In the genomic region with DNA sequence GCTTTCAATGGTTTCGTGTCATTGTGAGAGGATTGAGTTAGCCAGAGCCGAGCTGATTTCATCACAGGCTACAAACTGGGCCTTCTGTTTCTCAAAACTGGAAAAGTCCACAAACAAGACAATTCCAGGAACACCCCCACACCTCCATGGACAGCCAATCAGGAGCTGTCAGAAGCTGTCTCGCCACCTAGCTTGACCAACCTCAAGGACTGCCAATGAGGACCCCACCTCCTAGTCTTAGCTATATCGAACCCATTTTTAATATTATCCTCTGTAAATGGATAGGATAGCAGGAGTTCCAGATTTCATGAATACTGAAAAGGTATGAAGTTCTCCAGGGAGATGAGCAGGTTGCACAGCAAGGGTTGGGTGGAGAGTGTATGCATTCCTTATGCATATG, we compare ENCODE assay signal across 35 mouse cellular contexts.
"Had no signal": no experiment of that assay in that cellular context is flagged by ENCODE, and none has a peak within 500 bp of the region (broad histone marks: within the 10 kb centered on the region; RNA-seq: fewer than 3 reads in every experiment).

No protein-coding gene starts in this region.

- ATAC-seq: hindbrain, embryonic 16.5 days; hindbrain, postnatal 0 days; inflammation-experienced regulatory T-cells, adult 6 months; intestine, embryonic 15.5 days; intestine, embryonic 16.5 days; intestine, postnatal 0 days had no signal

- H3K27me3 ChIP-seq: heart, embryonic 12.5 days; heart, embryonic 13.5 days; heart, embryonic 15.5 days; hindbrain, embryonic 12.5 days; hindbrain, embryonic 13.5 days; hindbrain, embryonic 15.5 days; intestine, embryonic 15.5 days; kidney, embryonic 15.5 days had no signal

- H3K4me2 ChIP-seq: heart, embryonic 11.5 days; heart, embryonic 12.5 days; heart, embryonic 13.5 days; heart, embryonic 15.5 days; hindbrain, embryonic 12.5 days; hindbrain, embryonic 13.5 days; hindbrain, embryonic 14.5 days; hindbrain, embryonic 15.5 days; intestine, embryonic 15.5 days; kidney, embryonic 15.5 days had no signal

- H3K9me3 ChIP-seq: heart, embryonic 10.5 days; heart, embryonic 12.5 days; heart, embryonic 13.5 days; heart, embryonic 15.5 days; hindbrain, embryonic 10.5 days; hindbrain, embryonic 12.5 days; hindbrain, embryonic 13.5 days; hindbrain, embryonic 15.5 days; intestine, embryonic 15.5 days; kidney, embryonic 15.5 days had no signal

- H3K9ac ChIP-seq: heart, embryonic 12.5 days; heart, embryonic 13.5 days; heart, embryonic 15.5 days; hindbrain, embryonic 12.5 days; hindbrain, embryonic 13.5 days; hindbrain, embryonic 14.5 days; hindbrain, embryonic 15.5 days; intestine, embryonic 15.5 days; kidney, embryonic 15.5 days had no signal

- DNase-seq: heart, postnatal 10 days; heart, postnatal 14 days; heart, postnatal 4 days; kidney, adult 11 months; kidney, adult 18-20 months; kidney, adult 2 months; kidney, adult 8-10 months; kidney, adult 9 months; kidney, postnatal 10 days; kidney, postnatal 14 days; kidney, postnatal 25 days; kidney, postnatal 36 days; kidney, postnatal 4 days; layer of hippocampus, adult 9-11 months; layer of hippocampus, postnatal 36 days had no signal

- H3K27ac ChIP-seq: heart, embryonic 10.5 days; heart, embryonic 13.5 days; heart, embryonic 15.5 days; hindbrain, embryonic 10.5 days; hindbrain, embryonic 12.5 days; hindbrain, embryonic 13.5 days; hindbrain, embryonic 14.5 days; hindbrain, embryonic 15.5 days; hindbrain, postnatal 0 days; intestine, embryonic 15.5 days; kidney, embryonic 15.5 days; kidney, postnatal 0 days; layer of hippocampus, adult 2 months; left cerebral cortex, adult 2 months had no signal

- H3K4me1 ChIP-seq: heart, embryonic 10.5 days; heart, embryonic 12.5 days; heart, embryonic 13.5 days; heart, embryonic 15.5 days; hindbrain, embryonic 10.5 days; hindbrain, embryonic 12.5 days; hindbrain, embryonic 13.5 days; hindbrain, embryonic 15.5 days; intestine, embryonic 15.5 days; kidney, embryonic 15.5 days had no signal

- H3K36me3 ChIP-seq: heart, embryonic 10.5 days; heart, embryonic 12.5 days; heart, embryonic 13.5 days; heart, embryonic 15.5 days; hindbrain, embryonic 10.5 days; hindbrain, embryonic 12.5 days; hindbrain, embryonic 13.5 days; hindbrain, embryonic 15.5 days; intestine, embryonic 15.5 days; kidney, embryonic 15.5 days had no signal

- H3K4me3 ChIP-seq: heart, embryonic 10.5 days; heart, embryonic 12.5 days; heart, embryonic 13.5 days; heart, embryonic 15.5 days; hindbrain, embryonic 10.5 days; hindbrain, embryonic 12.5 days; hindbrain, embryonic 13.5 days; hindbrain, embryonic 15.5 days; intestine, embryonic 15.5 days; kidney, embryonic 15.5 days; layer of hippocampus, adult 2 months; left cerebral cortex, adult 2 months had no signal
